Mouse (Mus musculus) liver, postnatal 0 days (tissue): ENCODE measurements around the gene Asic1. TPM values are rescaled to one million over a fixed set of nuclear protein-coding genes. Genes with fewer than 3 reads are reported as not detected.

Experiments used
- ATAC-seq: fragments of 200-750 bp; cut with Nextera tagmentation; 2 replicates; pipeline ENCODE4 v1.8.0; 2017; ENCODE audit warnings: mild to moderate bottlenecking, moderate library complexity
- DNase-seq: peaks from one replicate; pipeline ENCODE4 v3.0.0-alpha.2; 2016
- H3K27ac ChIP-seq: fragments of 300-500 bp; sonication (generic); 2 replicates; pipeline ENCODE4 v1.5.1; 2014; ENCODE audit warnings: antibody characterized with exemption, moderate library complexity, mild to moderate bottlenecking, low read depth
- H3K27me3 ChIP-seq: fragments of 300-500 bp; sonication (generic); 2 replicates; pipeline ENCODE4 v1.6.1; 2014; ENCODE audit warnings: low read length, control low read depth, mixed read lengths; ENCODE audit not compliant: insufficient read depth
- H3K36me3 ChIP-seq: fragments of 300-500 bp; sonication (generic); replicated peaks from 2 replicates; pipeline ENCODE4 v1.6.1; 2014; ENCODE audit warnings: mild to moderate bottlenecking, control low read depth, low read length, moderate library complexity, mixed read lengths; ENCODE audit not compliant: insufficient read depth
- H3K4me1 ChIP-seq: fragments of 300-500 bp; sonication (generic); 2 replicates; pipeline ENCODE4 v1.6.1; 2014; ENCODE audit warnings: antibody characterized with exemption, mild to moderate bottlenecking, control low read depth; ENCODE audit not compliant: insufficient read depth
- H3K4me2 ChIP-seq: fragments of 300-500 bp; sonication (generic); 2 replicates; pipeline ENCODE4 v1.6.1; 2014; ENCODE audit warnings: low read depth, mild to moderate bottlenecking, low read length, moderate library complexity, mixed read lengths
- H3K4me3 ChIP-seq: fragments of 300-500 bp; sonication (generic); 2 replicates; pipeline ENCODE4 v1.5.1; 2014; ENCODE audit warnings: low read depth, low read length
- H3K9ac ChIP-seq: fragments of 300-500 bp; sonication (generic); replicated peaks from 2 replicates; pipeline ENCODE4 v1.6.1; 2014; ENCODE audit warnings: mild to moderate bottlenecking, moderate library complexity
- H3K9me3 ChIP-seq: fragments of 300-500 bp; sonication (generic); 2 replicates; pipeline ENCODE4 v1.6.1; 2016; ENCODE audit warnings: mild to moderate bottlenecking, control low read depth, low read length, mixed read lengths
- CTCF ChIP-seq: sonication (generic); IDR thresholded peaks from 2 replicates; pipeline ENCODE4 v1.5.1; 2016; ENCODE audit warnings: antibody characterized with exemption, low read depth
- EP300 ChIP-seq: IDR thresholded peaks from 2 replicates; pipeline ENCODE4 v1.6.1; 2016; ENCODE audit warnings: antibody characterized with exemption, low read depth, mild to moderate bottlenecking
- WGBS: fragments of 180-500 bp; shearing (Covaris S2); extraction: QIAGEN DNeasy Blood & Tissue Kit; methylation state at CpG from one replicate; pipeline ENCODE4 v1.1.7; 2014; ENCODE audit not compliant: insufficient replicate concordance; 5-methylcytosine and 5-hydroxymethylcytosine counted together
- polyA plus RNA-seq: library from polyadenylated mRNA; unstranded; fragments of >200 nt; fragmentation: Nextera tagmentation; extraction: Ambion mirVana; gene quantifications from 2 replicates; pipeline ENCODE4 v1.2.1, GENCODE M21; 2015

The Asic1 gene
- polyA plus RNA-seq, 1 experiment from 2014 or later = 0.38 TPM

DNA sequence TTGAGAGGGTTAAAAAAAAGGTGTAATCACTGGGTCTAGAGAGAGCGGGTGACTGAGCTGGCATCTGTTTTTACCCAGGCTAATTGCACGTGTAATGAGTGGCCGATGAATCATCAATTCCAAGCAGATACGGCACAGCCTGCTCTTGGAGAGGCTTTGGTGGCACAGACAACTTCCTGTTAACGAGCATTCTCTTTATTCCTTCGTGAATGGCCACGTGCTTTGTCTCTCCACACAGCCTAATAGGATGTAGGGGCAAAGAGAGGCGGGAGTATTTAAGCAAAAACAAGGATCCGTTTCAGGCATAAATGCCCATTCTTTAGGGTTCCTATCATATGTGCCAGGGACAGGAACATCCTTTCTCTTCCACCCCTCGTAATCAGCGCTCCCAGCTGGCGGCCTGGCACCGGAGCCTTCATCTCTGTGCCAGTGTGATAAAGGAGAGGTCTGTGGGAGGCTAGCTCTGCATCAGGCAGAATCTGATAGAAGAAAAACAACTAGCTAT is 45.2 kb downstream of the Asic1 start:
- Histone ChIP-seq H3K4me2 (peak overlapping the region; percentile 29), H3K36me3 (peaks cover 15% of the 10 kb centered on the region), H3K4me1 (peaks cover 39% of the 10 kb centered on the region), H3K9ac (0 out of 2 replicates have a peak overlapping the region, but pooled peaks have one; percentile 24), H3K4me3 (no peak overlapping the region), H3K9me3 (no peaks in the 10 kb centered on the region), H3K27me3 (no peaks in the 10 kb centered on the region), H3K27ac (peak overlapping the region; percentile 70)
- ATAC-seq (peak; percentile 70), DNase-seq (peak; percentile 67)
- no peak for TF ChIP-seq CTCF
- peak; percentile 95 for TF ChIP-seq EP300
- 54% methylated on average over 13 of the region's 13 CpGs for WGBS

DNA sequence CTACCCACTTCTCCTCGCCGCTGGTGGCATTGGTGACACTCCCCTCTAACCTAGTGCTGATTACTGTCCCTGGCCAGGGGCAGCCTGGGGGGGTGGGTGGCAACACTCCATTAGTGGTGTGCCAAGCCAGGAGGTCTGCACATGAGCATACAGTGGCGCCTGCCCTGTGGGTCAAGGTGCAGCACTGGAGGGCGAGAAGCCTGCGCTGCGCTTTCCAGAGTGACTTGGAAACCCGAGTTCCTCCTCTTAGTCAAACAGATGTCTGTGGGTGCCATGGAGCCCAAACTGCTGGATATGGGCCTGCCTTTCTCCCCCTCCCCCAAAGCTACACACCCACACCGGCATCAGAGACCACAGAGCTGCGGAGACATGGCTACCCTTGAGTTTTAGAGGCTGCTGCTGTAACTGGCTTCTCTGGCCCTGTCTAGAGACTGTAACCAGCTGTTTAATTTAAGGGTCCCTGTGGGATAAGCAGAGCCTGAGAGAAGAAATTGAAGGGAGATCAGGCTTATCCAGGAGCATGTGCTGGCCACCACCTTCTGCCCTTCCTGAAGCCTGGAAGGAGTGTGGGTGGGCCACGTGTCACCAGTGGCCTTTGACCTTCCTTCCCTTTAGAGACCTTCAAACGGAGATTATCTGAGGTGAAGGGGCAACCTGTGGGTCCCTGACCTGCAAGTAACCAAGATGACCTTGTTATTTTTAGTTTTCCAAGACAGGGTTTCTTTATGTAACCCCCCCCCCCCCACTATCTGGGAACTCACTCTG is 46.0 kb downstream of the Asic1 start:
- WGBS = 50% methylated on average over 11 of the region's 11 CpGs
- H3K9ac ChIP-seq = no peak overlapping the region
- peak overlapping the region; percentile 29 for H3K4me2 ChIP-seq
- H3K27ac ChIP-seq = peak overlapping the region; percentile 70
- no peaks in the 10 kb centered on the region for H3K27me3 ChIP-seq
- H3K9me3 ChIP-seq = no peaks in the 10 kb centered on the region
- peak; percentile 18 for ATAC-seq
- no peak for DNase-seq
- no peak for TF ChIP-seq CTCF
- TF ChIP-seq EP300 = no peak
- no peak overlapping the region for H3K4me3 ChIP-seq
- H3K36me3 ChIP-seq = peaks cover 11% of the 10 kb centered on the region
- peaks cover 36% of the 10 kb centered on the region for H3K4me1 ChIP-seq

DNA sequence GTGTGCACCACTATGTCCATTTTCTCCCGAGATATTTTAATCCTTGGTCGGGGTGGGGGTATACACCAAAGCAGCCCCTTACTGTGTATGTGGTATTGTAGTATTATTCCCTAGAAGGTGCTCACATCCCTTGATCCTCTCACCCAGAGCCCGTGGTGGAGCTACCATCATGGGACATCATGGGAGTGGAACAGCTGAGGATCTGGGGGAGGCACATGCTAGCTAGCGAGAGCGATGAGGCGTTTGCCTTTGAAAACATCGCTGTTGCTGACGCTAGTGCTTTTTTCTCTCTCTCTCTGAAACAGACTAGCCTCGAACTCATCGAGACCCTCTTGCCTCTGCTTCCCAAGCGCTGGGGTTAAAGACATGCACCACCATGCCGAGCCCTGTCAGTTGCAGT is 46.6 kb downstream of the Asic1 start:
- WGBS = 81% methylated on average over 12 of the region's 12 CpGs
- no peak for DNase-seq

DNA sequence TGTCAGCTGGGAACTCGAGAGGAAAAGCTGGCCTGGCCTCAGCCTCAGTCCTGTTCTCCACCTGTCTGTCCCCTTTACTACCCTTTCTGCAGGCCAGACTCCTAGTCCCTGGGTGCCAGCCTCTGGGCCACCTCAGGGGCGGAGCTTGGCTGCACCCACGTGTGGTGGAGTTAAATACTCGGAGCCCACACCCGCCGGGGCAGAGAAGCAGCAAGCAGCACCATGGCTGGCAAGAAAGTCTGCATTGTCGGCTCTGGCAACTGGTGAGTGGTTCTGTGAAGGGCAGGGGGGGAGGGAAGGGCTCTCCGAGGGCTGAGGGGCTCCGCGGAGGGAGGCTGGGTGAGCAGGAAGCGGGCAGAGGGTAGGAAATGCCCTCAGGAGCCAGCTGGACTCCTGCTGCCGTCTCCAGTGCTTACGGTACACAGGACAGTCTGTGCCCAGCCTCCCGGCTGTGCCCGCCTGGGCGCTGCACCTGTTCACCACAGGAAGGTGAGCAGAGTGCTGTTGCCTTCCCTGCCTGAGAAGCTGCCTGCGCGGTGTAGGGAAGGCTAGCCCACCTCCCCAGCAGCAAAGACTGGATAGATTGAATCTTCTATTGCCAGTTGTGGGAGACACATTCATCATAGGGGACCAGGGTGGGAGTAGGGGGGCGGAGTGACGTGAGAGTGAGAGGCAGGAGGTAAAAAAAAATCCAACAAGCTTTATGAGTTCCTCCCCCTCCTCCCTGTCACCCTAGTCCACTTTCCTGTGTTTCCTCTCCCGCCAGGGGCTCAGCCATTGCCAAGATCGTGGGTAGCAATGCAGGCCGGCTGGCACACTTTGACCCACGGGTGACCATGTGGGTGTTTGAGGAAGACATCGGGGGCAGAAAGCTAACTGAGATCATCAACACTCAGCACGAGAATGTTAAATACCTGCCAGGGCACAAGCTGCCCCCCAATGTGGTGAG is 47.5 kb downstream of the Asic1 start, which contains the start of gene Gpd1:
TSS of gene Gpd1 (plus strand) at position 130 of the 949 bp plus-strand sequence.
- Histone ChIP-seq H3K27me3 (no peaks in the 10 kb centered on the region), H3K9me3 (no peaks in the 10 kb centered on the region), H3K27ac (peak within 1 kb of the TSS; percentile 88), H3K36me3 (peaks cover 1% of the 10 kb centered on the region; the same call in 1 of the 2 replicates), H3K4me1 (peaks cover 28% of the 10 kb centered on the region), H3K4me2 (peak within 1 kb of the TSS; percentile 64), H3K4me3 (peak within 1 kb of the TSS; percentile 50), H3K9ac (peak within 1 kb of the TSS; percentile 68)
- no peak for TF ChIP-seq EP300
- TF ChIP-seq CTCF = no peak
- WGBS = 48% methylated on average over 23 of the region's 26 CpGs
- DNase-seq (peak; percentile 59), ATAC-seq (no peak)

More for the DNA sequence above, 46.6 kb downstream of the Asic1 start:
- Histone ChIP-seq H3K9me3 (no peaks in the 10 kb centered on the region), H3K27ac (0 out of 2 replicates have a peak overlapping the region, but pooled peaks have one; percentile 13), H3K4me1 (peaks cover 35% of the 10 kb centered on the region), H3K9ac (no peak overlapping the region), H3K36me3 (peaks cover 7% of the 10 kb centered on the region), H3K4me2 (no peak overlapping the region), H3K4me3 (no peak overlapping the region), H3K27me3 (no peaks in the 10 kb centered on the region)
- TF ChIP-seq EP300 (no peak), CTCF (no peak)
- no peak for ATAC-seq

DNA sequence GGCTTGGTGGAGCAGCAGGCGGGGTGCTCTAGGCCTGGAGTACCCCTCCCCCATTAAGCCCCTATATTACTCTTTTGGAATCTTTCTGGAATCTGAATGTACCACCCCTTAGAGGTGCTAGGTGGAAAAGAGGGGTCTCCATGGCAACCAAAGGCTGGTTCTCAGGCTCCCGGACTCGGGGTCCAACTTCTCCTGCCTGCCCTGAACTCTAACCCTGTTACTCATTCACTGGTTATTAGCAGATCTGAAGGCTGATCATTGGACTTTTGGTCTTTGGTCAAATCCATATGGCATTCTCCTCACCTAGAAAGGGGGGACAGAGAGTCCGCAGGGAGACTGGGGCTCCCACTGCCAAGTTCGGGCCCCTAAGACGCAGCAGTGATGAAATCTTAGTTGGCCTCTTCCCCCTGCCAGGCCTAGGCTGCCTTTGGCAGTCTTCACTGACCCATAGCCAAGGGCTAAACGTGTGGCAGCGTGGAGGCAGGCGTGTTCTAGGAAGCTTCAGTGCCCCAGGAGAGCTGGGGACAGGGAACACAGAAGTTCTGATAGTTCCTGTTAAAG is 48.4 kb downstream of the Asic1 start:
- DNase-seq (peak; percentile 50), ATAC-seq (peak; percentile 46)
- TF ChIP-seq CTCF (no peak), EP300 (0 out of 2 replicates have a peak, but pooled peaks have one; percentile 47)
- Histone ChIP-seq H3K4me1 (peaks cover 31% of the 10 kb centered on the region), H3K36me3 (peaks cover 3% of the 10 kb centered on the region; the same call in 1 of the 2 replicates), H3K4me3 (peak overlapping the region; percentile 50), H3K4me2 (peak overlapping the region; percentile 64), H3K27ac (peak overlapping the region; percentile 88), H3K9ac (peak overlapping the region; percentile 68), H3K9me3 (no peaks in the 10 kb centered on the region), H3K27me3 (no peaks in the 10 kb centered on the region)
- 56% methylated on average over 9 of the region's 9 CpGs for WGBS
